Mouse (Mus musculus) forebrain, embryonic 12.5 days (tissue): ENCODE data around the gene Inpp5a. TPM values are rescaled to one million over a fixed set of nuclear protein-coding genes. Genes with fewer than 3 reads are reported as not detected.

Experiments used
- ATAC-seq: fragments of 200-750 bp; cut with Nextera tagmentation; 2 replicates; pipeline ENCODE4 v1.8.0; 2017; ENCODE audit warnings: moderate TSS enrichment; ENCODE audit not compliant: low FRiP score
- H3K27ac ChIP-seq: fragments of 300-500 bp; sonication (generic); 2 replicates; pipeline ENCODE4 v1.5.1; 2016; ENCODE audit warnings: mild to moderate bottlenecking
- H3K27me3 ChIP-seq: fragments of 300-500 bp; sonication (generic); 2 replicates; pipeline ENCODE4 v1.6.1; 2016; ENCODE audit warnings: mild to moderate bottlenecking
- H3K36me3 ChIP-seq: fragments of 300-500 bp; sonication (generic); replicated peaks from 2 replicates; pipeline ENCODE4 v1.6.1; 2016; ENCODE audit warnings: mild to moderate bottlenecking
- H3K4me1 ChIP-seq: fragments of 300-500 bp; sonication (generic); 2 replicates; pipeline ENCODE4 v1.6.1; 2016
- H3K4me2 ChIP-seq: fragments of 300-500 bp; sonication (generic); 2 replicates; pipeline ENCODE4 v1.6.1; 2016; ENCODE audit warnings: mild to moderate bottlenecking, moderate library complexity
- H3K4me3 ChIP-seq: fragments of 300-500 bp; sonication (generic); replicated peaks from 2 replicates; pipeline ENCODE4 v1.5.1; 2016; ENCODE audit warnings: mild to moderate bottlenecking
- H3K9ac ChIP-seq: fragments of 300-500 bp; sonication (generic); 2 replicates; pipeline ENCODE4 v1.6.1; 2016; ENCODE audit warnings: mild to moderate bottlenecking
- H3K9me3 ChIP-seq: fragments of 300-500 bp; sonication (generic); 2 replicates; pipeline ENCODE4 v1.6.1; 2016
- WGBS: fragments of 180-500 bp; shearing (Covaris S2); methylation state at CpG from one replicate; pipeline ENCODE4 v1.1.7; 2016; 5-methylcytosine and 5-hydroxymethylcytosine counted together
- polyA plus RNA-seq: library from polyadenylated mRNA; unstranded; fragments of >200 nt; fragmentation: Nextera tagmentation; extraction: Ambion mirVana; gene quantifications from 2 replicates; pipeline ENCODE4 v1.2.1, GENCODE M21; 2016

Inpp5a gene
- polyA plus RNA-seq, 1 experiment from 2014 or later, result 17.3 TPM

DNA sequence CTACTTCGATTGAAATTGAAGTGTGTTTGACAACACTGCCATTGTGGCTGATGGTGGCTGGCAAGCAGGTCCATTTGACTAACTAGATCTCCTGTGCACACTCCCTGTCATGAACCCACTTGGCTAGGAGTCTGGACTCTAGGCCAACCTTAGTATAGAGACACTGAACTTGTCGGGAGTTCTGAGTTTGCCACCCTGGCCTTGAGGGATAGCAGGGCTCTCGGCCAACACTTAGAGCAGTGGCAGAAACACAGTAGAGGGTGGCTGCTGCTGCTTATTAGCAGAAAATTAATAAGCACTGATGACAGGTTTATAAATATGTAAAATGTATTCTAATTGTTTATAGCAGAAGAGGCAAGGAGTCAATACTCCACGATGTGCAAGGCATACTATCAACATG lies 120.0 kb downstream of the Inpp5a start:
- peaks cover 64% of the 10 kb centered on the region for H3K27me3 ChIP-seq
- ATAC-seq, result no peak

DNA sequence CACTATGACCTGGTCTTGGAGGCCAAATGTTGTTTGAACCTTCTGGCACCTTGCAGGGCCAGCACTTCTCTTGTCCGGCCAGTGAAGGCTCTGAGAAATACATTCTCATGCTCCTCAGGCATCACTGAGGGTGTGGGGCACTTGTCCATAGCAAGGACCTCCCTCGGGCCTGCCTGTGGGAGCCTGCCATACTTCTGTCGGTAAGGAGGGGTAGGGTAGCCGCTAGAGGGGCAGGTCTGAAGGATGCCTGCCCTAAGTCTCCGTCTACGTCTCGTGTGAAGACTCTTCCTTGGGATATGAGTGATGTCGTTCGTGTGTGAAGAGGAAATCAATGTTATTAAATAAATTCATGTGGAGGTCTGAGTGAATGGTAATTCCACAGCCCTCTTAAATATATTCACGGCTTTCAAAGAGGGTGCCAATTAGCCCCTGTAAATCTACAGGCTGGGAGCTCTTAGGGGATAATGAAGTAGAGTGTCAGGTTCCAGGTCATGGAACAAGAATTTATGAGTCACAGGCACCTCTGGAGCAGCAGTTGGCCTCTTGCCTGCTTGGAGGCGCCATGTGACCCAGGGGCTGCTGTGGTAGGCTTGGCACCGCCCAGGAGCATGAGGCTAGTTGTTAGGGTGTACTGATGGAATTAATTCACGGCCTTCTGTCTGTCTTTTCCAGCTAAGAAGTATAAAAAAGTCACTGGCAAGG lies 127.2 kb downstream of the Inpp5a start:
- ATAC-seq, result no peak; the same call in 1 of the 2 replicates
- no peak overlapping the region for H3K4me3 ChIP-seq
- H3K9ac ChIP-seq, result no peak overlapping the region
- peaks cover 74% of the 10 kb centered on the region for H3K27me3 ChIP-seq
- peaks cover 4% of the 10 kb centered on the region; the same call in 1 of the 2 replicates for H3K4me1 ChIP-seq
- H3K9me3 ChIP-seq, result no peaks in the 10 kb centered on the region
- WGBS, result 57% methylated on average over 13 of the region's 13 CpGs
- H3K4me2 ChIP-seq, result no peak overlapping the region
- no peak overlapping the region for H3K27ac ChIP-seq
- no peaks in the 10 kb centered on the region for H3K36me3 ChIP-seq

More for the DNA sequence above, 120.0 kb downstream of the Inpp5a start:
- Histone ChIP-seq H3K9me3 (no peaks in the 10 kb centered on the region), H3K4me1 (peaks cover 17% of the 10 kb centered on the region; the same call in 1 of the 2 replicates), H3K36me3 (no peaks in the 10 kb centered on the region), H3K27ac (no peak overlapping the region), H3K4me3 (no peak overlapping the region), H3K9ac (no peak overlapping the region), H3K4me2 (no peak overlapping the region)
- 86% methylated on average over 4 of the region's 4 CpGs for WGBS

DNA sequence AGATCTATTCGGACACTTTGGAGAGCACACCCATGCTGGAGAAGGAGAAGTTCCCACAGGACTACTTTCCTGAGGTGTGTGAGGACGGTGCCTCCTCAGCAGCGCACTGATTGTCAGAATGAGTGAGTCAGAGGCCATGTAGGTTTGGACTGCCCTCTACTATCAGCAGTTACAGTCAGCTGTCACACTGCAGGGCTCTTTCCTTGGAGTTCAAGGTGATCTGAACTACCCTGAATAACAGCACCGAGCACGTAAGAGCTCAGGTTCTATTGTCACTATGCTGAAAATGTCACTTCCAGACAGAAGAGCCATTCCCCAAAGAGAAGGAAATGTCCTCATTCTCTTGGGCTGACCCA lies 127.7 kb downstream of the Inpp5a start:
- H3K27me3 ChIP-seq, result peaks cover 80% of the 10 kb centered on the region
- 95% methylated on average over 5 of the region's 5 CpGs for WGBS
- ATAC-seq, result no peak

DNA sequence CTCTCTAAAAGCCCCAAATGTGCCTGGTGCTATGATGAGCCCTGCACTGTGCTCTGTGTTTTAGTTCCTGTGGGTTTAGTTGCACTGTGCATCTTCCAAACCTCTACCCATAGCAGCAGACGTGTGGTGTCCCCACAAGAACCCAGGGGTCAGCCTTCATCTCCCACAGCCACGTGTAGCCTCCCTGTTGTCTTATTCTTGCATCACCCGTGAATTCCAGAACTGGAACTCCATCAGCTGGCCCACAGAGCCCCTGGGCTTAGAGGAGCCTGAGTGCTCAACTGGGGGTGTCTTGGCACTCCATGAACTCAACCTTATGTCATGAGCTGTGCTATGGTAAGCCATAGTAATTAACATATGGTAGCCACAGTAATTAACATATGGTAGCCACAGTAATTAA lies 129.4 kb downstream of the Inpp5a start:
- Histone ChIP-seq H3K9me3 (no peaks in the 10 kb centered on the region), H3K4me2 (no peak overlapping the region), H3K9ac (no peak overlapping the region), H3K4me1 (peaks cover 4% of the 10 kb centered on the region; the same call in 1 of the 2 replicates), H3K4me3 (no peak overlapping the region), H3K27me3 (peaks cover 86% of the 10 kb centered on the region), H3K36me3 (no peaks in the 10 kb centered on the region), H3K27ac (no peak overlapping the region)
- ATAC-seq, result no peak
- 65% methylated on average over 3 of the region's 3 CpGs for WGBS

More for the DNA sequence above, 127.7 kb downstream of the Inpp5a start:
- H3K27ac ChIP-seq, result no peak overlapping the region
- peaks cover 4% of the 10 kb centered on the region; the same call in 1 of the 2 replicates for H3K4me1 ChIP-seq
- H3K4me2 ChIP-seq, result no peak overlapping the region
- no peak overlapping the region for H3K9ac ChIP-seq
- no peak overlapping the region for H3K4me3 ChIP-seq
- H3K36me3 ChIP-seq, result no peaks in the 10 kb centered on the region
- no peaks in the 10 kb centered on the region for H3K9me3 ChIP-seq

DNA sequence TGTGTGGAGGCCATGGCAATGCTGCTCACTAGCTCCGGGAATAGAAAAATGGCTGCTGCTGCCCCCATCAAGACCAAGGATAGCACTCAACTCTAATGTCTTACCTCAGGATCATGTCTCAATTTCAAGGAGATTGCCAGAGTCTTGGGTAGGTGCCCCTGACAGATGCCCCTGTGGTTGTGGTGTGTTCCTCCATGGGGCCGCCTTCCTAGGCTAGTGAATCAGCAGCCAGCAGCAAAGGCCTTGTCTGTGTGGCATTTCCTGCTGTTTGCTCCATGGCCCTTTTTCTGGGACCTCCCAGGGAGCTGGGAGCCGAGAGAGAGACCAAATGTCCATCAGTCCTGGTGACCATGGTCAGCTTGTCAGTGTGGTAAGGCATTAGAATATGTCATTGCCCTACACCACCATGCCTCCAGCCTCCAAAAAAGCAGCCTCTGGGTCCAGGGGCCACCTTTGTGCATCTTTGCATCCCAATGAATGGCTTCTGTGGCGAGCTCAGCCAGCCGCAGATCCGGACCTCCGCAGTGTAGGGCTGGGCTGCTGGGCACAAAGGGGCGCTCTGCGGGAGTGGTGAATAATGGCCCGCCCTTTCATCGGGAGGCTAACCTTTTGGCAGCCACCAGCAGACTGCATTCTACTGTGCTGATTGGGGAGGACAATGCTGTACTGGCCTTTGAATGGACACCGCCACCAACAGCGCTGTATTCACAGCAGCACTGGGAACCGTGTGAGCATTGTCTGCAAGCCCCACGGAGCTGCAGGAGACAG lies 139.6 kb downstream of the Inpp5a start:
- Histone ChIP-seq H3K9me3 (no peaks in the 10 kb centered on the region), H3K4me1 (peaks cover 35% of the 10 kb centered on the region), H3K4me2 (peak overlapping the region; percentile 8; the same call in 1 of the 2 replicates), H3K36me3 (0 out of 2 replicates have a peak, but pooled peaks cover 4% of the 10 kb centered on the region), H3K27me3 (peaks cover 97% of the 10 kb centered on the region), H3K4me3 (no peak overlapping the region), H3K9ac (no peak overlapping the region), H3K27ac (peak overlapping the region; percentile 53)
- 8% methylated on average over 15 of the region's 15 CpGs for WGBS
- ATAC-seq, result peak; percentile 87

- ATAC-seq, result no peak
- no peaks in the 10 kb centered on the region for H3K9me3 ChIP-seq
- H3K9ac ChIP-seq, result no peak overlapping the region
- 0 out of 2 replicates have a peak overlapping the region, but pooled peaks have one; percentile 48 for H3K27ac ChIP-seq
- peaks cover 97% of the 10 kb centered on the region for H3K27me3 ChIP-seq
- no peak overlapping the region for H3K4me3 ChIP-seq
- H3K4me2 ChIP-seq, result no peak overlapping the region
- peaks cover 35% of the 10 kb centered on the region for H3K4me1 ChIP-seq
- 0 out of 2 replicates have a peak, but pooled peaks cover 4% of the 10 kb centered on the region for H3K36me3 ChIP-seq
Measured at GRCm38 (mm10) chr7:139529208-139529607, 140.3 kb downstream of the Inpp5a start.

- Histone ChIP-seq H3K9me3 (no peaks in the 10 kb centered on the region), H3K4me1 (peaks cover 35% of the 10 kb centered on the region), H3K27me3 (peaks cover 99% of the 10 kb centered on the region), H3K4me3 (no peak overlapping the region), H3K36me3 (0 out of 2 replicates have a peak, but pooled peaks cover 4% of the 10 kb centered on the region), H3K27ac (peak overlapping the region; percentile 70), H3K9ac (no peak overlapping the region), H3K4me2 (no peak overlapping the region)
- peak; percentile 27; the same call in 1 of the 2 replicates for ATAC-seq
- 27% methylated on average over 16 of the region's 16 CpGs for WGBS
Measured at GRCm38 (mm10) chr7:139530591-139531427, 141.9 kb downstream of the Inpp5a start.

- H3K9ac ChIP-seq, result no peak overlapping the region
- H3K27ac ChIP-seq, result no peak overlapping the region
- H3K9me3 ChIP-seq, result no peaks in the 10 kb centered on the region
- WGBS, result 64% methylated on average over 4 of the region's 4 CpGs
- H3K4me1 ChIP-seq, result peaks cover 35% of the 10 kb centered on the region
- H3K36me3 ChIP-seq, result no peaks in the 10 kb centered on the region
- no peak overlapping the region for H3K4me3 ChIP-seq
- ATAC-seq, result no peak
- H3K4me2 ChIP-seq, result no peak overlapping the region
- peaks cover 99% of the 10 kb centered on the region for H3K27me3 ChIP-seq
Measured at GRCm38 (mm10) chr7:139531428-139531801, 142.5 kb downstream of the Inpp5a start.

DNA sequence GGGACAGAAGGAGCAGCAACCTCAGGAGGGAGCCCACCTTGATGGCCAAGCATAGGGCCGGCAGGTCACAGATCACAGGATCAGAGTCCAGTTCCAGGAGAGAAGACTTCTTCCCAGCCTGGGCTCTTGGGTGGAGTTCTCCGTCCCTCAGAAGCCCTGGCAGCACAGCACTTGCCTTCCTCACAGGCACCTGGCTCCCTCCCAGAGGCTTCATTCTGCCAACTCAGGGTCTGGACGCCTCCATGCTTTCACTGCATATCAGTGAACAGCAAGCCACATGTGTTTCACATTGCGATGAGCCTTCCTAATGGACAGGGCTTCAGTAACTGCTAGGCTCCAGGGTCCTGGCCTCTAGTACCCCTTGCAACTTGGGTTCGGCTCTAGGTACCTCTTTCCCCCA lies 147.4 kb downstream of the Inpp5a start:
- Histone ChIP-seq H3K36me3 (no peaks in the 10 kb centered on the region), H3K27ac (no peak overlapping the region), H3K4me1 (peaks cover 2% of the 10 kb centered on the region), H3K27me3 (peaks cover 97% of the 10 kb centered on the region), H3K9ac (no peak overlapping the region), H3K9me3 (no peaks in the 10 kb centered on the region), H3K4me3 (no peak overlapping the region), H3K4me2 (no peak overlapping the region)
- no peak for ATAC-seq
- WGBS, result 84% methylated on average over 5 of the region's 5 CpGs

GRCm38 (mm10) chr7:139536831-139537230 lies 147.9 kb downstream of the Inpp5a start:
- Histone ChIP-seq H3K4me3 (no peak overlapping the region), H3K36me3 (no peaks in the 10 kb centered on the region), H3K27ac (no peak overlapping the region), H3K4me1 (no peaks in the 10 kb centered on the region), H3K9ac (no peak overlapping the region), H3K9me3 (no peaks in the 10 kb centered on the region), H3K4me2 (no peak overlapping the region), H3K27me3 (peaks cover 97% of the 10 kb centered on the region)
- no peak for ATAC-seq
- WGBS, result 98% methylated on average over 2 of the region's 2 CpGs

DNA sequence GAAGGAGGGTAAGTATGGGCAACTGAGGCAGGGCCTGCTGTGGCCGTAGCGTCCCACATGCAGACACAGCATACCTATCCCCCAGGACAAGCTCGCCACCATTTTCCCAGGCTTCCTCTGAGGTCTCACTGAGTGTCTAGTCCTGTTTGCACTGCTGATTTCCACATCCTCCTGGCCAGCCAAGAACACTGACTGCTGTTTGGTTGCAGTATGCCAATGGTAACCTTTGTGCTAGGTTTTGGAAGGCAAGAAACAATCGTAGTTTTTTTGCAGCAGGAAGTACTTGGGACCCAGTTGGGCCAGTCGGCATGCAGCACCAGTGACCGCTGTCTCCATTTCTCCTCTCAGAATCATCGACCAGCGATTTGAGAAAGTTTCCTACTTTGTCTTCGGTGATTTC lies 148.9 kb downstream of the Inpp5a start:
- WGBS, result 94% methylated on average over 9 of the region's 9 CpGs
- Histone ChIP-seq H3K27ac (no peak overlapping the region), H3K9me3 (no peaks in the 10 kb centered on the region), H3K4me2 (no peak overlapping the region), H3K27me3 (peaks cover 96% of the 10 kb centered on the region), H3K9ac (no peak overlapping the region), H3K4me1 (no peaks in the 10 kb centered on the region), H3K36me3 (no peaks in the 10 kb centered on the region), H3K4me3 (no peak overlapping the region)
- ATAC-seq, result no peak

DNA sequence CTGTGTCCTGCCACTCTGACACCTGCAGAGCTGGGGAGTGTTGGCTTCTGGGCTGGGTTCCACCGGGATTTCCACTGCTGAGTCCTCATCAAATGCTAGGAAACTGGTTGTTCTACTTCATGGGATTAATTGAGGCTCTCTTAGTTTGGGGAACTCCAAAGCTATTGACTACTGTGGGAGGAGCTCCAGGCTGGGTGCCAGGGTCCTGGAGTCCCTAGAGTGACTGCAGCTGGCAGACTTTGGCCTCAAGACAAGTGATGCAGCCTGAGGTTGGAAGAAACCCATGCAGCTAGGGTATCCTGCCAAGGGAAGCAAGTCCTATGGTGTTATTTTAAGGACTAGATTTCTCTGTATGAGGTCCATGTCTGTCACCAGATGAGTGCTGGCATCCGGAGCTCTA lies 149.6 kb downstream of the Inpp5a start:
- Histone ChIP-seq H3K9me3 (no peaks in the 10 kb centered on the region), H3K4me1 (no peaks in the 10 kb centered on the region), H3K9ac (no peak overlapping the region), H3K36me3 (no peaks in the 10 kb centered on the region), H3K27me3 (peaks cover 96% of the 10 kb centered on the region), H3K4me2 (no peak overlapping the region), H3K4me3 (no peak overlapping the region), H3K27ac (no peak overlapping the region)
- no peak for ATAC-seq
- WGBS, result 82% methylated on average over 2 of the region's 2 CpGs
